Mouse (Mus musculus) cerebellum, adult 18-20 months (tissue): Measurements from ENCODE around the gene Lsm2.

ENCODE experiments used
- DNase-seq, 2 experiments: peaks; one replicate each; pipeline ENCODE4 v3.0.0; 2021

The Lsm2 gene

DNA sequence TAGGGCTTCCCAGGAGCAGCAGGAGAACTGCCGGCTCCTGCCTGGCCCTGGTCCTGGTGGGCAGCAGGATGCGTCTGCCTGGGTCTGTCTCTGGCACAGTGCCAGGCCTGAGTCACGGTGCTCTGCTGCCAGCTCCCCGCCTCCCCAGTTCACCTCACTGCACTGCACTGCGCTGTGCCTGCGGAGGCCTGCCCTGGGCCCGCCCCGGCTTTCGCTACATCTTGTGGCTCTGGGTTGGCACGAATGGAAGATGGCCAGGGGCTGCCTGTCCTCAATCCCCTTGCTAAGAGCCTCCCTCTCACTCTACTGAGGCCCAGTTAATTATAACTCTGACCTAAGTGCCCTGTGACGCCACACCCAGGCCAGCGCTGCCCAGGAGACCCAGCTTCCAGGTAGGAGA is 34.7 kb downstream of the Lsm2 start, which contains the start of gene Vwa7:
Gene Vwa7 (plus strand): TSS at position 204 of the 400 bp plus-strand sequence.
- peak; percentile 77 to 84 for DNase-seq

DNA sequence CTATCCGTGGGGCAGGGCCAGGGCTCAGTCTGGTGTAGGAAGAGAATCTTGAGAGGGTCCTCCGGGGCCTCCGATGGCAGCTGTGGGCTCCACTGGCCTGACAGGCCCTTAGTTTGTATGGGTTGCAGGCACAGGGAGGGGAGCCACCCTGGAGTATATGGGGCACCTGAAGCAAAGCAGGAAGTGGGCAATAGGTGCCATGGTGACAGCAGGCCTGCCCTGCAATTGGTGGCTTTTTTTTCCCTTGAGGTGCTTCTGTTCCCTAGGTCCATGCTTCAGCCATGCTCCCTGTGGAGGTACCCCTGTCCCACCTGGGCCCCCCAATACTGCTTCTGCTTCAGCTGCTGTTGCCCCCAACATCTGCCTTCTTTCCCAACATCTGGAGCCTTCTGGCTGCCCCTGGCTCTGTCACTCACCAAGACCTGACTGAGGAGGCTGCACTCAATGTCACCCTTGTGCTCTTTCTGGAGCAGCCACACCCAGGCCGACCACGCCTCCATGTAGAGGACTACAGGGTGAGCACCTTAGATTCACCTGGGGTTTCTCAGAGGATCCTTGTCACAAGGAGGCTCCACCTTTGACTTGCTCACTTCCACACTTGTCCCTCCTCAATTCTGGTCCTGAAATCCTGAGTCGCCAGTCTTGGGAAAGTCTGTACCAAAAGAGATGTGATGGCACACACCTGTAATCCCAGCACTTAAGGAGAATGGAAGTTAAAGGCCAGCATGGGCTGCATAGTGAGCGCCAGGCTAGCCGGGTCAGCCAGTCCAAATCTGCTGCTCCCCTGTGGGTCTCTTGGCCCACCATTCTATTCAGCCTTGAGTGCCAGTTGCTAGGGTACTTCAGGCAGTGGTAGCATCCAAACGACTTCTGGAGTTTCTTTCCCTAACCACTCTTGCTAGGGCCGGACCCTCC is 35.4 kb downstream of the Lsm2 start:
- no peak for DNase-seq

DNA sequence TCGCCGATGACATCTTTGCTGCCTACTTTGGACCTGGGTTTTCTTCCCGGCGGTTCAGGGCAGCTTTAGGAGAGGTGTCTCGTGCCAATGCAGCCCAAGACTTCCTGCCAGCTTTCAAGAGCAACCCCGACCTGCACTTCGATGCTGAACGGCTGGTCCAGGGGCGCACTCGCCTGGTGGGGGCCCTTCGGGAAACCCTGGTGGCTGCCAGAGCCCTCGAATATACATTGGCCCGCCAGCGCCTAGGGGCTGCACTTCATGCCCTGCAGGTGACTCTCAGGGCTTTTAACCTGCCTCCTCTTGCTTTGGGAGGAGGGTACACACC is 36.0 kb downstream of the Lsm2 start:
- DNase-seq = peak in 1 of 2 experiments; percentile 35

DNA sequence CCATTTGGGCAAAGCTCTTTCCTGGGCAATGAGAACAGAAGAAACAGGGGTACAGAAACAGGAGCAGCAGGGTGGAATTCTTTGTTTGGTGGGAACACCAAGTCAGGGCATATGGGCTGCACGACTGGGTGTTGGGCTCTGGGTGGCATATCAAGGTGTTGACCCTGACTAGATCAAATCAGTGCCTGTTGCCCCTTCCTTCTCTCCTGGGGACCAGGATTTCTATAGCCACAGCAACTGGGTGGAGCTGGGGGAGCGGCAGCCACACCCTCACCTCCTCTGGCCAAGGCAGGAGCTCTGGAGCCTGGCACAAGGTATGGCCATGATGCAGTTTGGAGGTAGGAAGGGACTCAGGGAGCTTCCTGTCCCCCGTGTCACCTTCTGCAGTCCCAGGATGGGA is 36.5 kb downstream of the Lsm2 start:
- DNase-seq = peak in 1 of 2 experiments; percentile 28

DNA sequence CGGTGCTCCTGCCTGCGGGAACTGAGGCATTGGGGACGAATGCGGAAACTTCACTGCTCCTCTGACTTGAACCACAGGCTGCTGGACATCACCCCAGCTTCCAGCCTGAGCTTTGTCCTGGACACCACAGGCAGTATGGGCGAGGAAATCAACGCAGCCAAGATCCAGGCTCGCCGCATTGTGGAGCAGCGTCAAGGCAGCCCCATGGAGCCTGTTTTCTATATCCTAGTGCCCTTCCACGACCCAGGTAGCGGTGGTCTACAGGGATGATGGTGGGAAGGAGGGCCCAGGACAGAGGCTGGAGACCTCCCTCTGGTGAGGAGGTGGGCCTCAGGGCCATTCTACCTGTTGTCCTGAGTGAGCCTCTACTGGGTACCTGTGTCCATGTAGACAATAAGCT is 38.2 kb downstream of the Lsm2 start:
- DNase-seq = peak in 1 of 2 experiments; percentile 27

DNA sequence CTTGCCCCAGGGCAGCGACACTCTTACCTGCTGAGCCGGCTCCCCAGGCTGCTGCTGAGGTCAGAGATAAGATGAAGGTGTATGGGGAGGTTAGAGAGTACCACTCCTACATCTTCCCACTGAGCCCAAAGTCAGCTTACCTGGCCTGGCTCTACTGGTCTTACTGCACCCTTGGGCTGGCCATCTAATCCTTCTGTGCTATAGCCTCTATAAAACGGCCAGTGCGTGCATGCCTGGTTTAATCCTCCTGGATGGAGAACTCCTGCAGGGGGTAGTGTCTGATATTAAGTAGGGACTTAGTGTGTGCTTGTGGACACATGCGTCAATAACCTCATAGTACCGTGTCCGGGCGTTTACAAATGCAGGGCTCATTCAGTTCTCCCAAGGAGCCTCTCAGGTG is 38.9 kb downstream of the Lsm2 start:
- DNase-seq = peak in 1 of 2 experiments; percentile 26

DNA sequence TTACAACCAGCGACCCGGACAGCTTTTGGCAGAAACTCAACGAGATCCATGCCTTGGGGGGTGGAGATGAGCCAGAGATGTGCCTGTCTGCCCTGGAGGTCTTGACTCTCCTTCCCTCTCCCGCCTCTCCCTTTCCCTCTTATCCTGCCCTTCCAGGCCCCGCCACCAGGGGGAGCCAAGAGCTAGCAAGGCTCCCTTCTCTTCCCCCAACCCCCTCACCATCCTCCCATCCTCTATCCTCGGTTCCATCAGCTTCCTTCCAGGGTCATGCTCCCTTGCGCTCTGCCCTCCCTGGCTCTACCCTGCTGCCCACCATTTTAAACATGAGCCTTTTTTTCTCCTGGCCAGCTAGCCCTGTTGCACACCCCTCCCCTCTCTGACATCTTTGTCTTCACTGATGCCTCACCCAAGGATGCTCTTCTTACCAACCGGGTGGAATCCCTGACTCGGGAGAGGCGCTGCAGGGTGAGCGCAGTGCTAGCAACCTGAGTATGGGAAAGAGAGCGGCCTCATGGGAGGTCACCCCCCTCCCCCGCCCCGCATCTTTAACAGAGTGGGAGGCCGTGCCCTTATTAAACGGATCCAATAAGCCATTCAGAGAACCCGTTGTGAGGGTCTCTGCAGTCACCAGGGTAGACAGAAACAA is 39.6 kb downstream of the Lsm2 start:
- peak; percentile 89 to 90 for DNase-seq

DNA sequence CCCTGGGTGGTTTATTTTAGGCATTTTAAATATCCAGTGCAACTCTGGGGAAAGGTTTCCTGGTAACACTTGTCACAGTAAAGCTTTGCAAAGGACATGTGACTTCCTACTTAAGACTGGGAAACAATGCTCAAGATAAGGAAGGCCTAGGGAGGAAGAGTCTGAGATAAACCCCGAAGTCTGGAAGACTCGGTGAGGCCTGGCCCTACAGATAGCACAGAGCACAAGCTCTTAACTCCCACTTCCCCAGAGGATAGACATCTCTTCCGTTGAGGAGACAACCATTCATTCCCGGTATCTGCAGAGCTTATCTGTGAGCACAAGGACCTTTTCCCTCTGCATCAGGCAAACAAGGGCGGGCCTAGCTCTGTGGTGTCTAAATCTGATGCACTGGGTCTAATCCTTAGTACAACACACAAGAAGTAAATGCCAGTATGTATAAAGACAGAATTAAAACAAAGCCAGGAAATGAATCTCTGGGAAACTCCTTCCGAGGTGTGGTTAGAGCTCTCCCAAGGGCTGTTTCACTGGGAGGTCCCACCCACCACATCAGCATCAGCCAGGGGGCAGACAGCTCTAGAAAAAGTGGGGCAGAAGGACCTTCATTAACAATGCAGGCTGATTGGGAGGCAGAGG is 40.3 kb downstream of the Lsm2 start:
- no peak for DNase-seq

DNA sequence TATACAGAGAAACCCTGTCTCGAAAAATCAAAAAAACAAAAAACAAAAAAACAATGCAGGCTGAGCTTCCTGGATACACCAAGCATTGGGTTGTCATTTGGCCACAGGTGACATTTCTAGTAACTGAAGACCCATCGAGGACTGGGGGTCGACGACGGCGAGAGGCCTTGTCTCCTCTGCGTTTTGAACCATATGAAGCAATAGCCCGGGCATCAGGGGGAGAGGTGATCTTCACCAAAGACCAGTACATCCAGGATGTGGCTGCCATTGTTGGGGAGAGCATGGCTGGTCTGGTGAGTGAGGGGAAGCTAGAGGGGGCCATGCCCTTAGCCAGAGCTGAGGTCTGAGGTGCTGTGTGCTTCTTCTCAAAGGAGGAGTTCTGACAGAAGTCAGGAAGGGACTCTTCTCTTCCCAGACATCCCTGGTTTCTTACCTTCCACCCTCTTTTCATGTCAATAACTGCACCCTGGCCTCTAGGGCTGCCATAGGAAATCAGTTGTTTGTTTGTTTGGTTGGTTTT is 40.9 kb downstream of the Lsm2 start:
- no peak for DNase-seq

DNA sequence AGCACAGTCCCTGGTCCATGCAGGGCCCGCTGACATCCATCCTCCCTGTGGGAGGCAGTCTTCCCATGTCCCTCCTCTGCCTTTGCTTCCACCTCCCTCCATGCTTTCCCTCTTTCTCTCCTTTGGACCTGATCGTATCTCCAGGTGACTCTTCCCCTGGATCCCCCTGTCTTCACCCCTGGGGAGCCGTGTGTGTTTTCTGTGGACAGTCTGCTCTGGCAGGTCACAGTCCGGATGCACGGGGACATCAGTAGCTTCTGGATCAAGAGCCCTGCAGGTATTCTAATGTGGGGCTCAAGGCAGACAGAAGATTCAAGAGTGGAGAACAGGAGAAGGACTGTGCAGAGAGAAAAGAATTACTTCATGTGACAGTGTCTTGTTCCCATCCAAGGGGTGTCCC is 41.6 kb downstream of the Lsm2 start:
- no peak for DNase-seq

DNA sequence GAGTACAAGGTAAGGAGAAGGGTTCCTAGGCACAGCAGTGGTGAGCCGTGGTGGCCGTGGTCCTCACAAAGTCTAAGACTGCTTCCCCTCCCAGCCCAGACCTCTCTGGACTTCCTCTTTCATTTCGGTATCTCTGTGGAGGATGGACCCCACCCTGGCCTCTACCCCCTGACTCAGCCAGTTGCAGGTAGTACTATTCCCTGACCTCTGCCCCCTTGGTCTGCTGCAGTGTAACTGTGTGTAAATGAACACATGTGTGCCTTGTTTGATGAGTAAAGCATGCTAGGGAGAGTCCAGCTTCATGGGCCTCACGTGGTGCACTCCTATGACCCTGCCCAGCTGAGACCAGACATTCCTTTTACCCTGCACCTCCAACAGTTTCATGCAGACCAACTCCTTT is 42.1 kb downstream of the Lsm2 start:
- DNase-seq = no peak

DNA sequence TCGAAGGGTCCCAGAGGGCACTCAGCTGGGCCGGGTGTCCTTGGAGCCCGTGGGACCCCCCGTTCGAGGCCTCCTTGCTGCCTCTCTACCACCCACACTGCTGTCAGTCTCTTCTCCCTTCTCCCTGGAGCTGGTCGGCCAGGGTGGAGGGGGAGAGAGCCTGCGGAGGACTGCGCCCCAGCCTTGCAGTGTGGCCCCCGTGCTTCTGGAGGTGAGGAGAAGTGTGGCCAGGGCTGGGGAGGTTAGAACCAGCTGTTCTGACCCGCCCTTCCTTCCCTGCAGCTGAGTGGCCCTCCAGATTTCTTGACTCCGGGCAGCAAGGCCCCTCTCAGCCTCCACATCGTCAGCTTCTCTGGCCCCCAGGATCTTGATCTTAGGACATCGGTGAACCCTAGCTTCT is 42.6 kb downstream of the Lsm2 start:
- DNase-seq = no peak

DNA sequence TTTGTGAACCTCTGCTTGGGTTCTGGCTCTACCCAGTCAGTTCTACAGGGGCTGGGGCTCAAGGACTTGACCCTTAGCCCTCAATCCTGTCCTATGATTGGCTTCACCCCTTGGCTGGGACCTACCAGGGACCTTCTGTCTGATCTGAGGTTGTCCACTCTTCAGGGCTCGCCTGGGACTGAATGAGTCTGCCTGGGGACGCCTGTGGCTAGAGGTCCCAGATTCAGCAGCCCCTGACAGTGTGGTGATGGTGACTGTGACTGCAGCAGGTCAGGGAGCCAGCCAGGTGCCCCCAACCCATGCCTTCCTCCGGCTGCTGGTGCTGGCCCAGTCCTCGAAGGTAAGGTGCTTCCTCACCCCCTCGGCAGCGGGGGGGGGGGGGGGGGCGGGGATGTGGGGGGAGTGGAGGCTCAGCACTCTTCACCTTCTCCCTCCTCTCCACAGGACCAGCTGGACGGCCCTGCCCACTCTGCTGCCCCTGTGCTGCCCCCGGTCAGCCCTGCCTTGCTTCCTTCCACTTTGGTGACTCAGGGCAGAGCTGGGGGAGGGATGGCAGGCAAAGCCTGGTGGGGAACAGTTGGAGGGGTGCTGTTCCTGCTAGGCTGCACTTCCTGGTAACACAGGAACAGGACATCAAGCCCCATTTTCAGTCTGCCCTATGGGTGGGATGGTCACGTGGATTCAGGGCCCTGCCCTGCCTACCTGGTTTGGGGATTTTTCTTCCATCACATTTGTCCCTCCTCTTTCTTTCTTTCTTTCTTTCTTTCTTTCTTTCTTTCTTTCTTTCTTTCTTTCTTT is 43.2 kb downstream of the Lsm2 start:
- DNase-seq = peak in 1 of 2 experiments; percentile 10

DNA sequence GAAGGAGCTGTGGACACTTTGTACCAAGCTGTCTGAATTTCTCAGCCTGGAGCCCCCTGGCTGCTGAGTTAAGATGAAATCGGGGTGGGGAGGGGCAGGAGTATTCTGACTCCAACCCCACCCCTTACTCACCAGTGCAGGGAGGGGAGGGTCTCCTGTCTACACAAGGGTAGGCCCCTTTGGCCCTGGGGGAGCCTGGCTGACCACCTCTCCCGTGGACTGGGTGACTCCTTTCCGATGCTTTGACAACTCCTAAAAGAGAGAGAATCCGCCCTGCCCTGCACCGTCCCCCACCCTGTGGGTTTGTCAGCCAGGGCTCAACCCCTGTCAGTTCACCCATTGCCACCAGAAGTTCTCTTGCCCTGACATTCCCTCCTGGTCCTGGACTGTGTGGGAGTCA is 44.5 kb downstream of the Lsm2 start:
- no peak for DNase-seq

DNA sequence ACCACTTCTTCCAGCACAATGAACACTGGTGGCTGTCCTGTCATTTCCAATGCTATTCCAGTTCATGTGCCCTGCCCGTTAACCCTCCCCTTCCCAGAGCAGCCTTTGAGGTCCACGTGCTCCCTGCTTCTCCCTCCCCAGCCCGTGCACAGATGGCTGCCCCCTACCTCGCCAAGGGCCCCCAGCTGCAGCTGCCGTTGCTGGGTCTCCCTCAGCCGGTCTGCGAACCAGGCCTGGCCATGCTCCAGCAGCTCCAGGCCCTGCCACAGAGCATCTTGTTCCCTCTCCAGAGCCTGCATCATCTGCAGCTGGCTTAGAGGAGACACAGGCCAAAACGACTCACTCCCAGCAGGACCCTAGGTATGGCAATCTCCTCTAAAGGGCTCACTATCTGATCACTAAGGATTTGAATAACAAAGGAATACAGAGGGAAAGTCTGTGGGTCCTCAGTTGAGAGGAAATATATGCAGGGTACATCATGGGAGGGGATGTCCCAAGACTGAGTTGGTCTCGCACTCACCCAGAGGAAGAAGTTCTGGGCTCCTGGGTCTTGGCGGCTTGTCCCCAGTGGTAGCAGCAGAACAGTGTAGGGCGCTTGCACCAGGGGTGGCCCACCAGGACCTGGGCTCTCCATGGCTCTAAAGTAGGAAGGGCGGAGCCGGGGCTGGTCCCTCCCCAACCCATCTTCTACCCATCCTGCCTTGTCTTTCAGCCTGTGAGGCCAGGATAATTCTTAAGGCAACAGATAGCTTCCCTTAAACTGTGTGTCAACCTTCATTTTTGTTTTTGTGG is 45.8 kb downstream of the Lsm2 start, which contains the start of gene Sapcd1:
Gene Sapcd1 (minus strand): TSS at position 740 of the 792 bp plus-strand sequence.
- DNase-seq = peak in 1 of 2 experiments; percentile 42

DNA sequence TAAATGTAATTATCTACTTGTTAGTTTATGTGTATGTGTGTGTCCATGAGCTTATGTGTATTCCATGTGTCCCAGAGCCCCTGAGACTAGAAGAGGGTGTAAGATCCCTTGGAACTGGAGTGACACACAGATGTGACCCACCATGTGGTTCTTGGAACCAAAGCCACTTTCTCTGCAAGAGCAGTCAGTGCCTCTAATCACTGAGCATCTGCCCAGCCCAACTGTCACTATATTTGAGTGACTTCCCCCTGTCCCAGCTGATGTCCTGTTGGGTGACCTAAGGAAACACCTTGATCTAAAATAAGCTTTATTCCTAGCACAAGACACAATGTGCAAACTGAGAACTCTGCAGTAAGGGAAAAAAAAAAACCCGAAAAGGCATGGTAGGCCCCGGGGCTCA is 46.7 kb downstream of the Lsm2 start:
- DNase-seq = no peak

DNA sequence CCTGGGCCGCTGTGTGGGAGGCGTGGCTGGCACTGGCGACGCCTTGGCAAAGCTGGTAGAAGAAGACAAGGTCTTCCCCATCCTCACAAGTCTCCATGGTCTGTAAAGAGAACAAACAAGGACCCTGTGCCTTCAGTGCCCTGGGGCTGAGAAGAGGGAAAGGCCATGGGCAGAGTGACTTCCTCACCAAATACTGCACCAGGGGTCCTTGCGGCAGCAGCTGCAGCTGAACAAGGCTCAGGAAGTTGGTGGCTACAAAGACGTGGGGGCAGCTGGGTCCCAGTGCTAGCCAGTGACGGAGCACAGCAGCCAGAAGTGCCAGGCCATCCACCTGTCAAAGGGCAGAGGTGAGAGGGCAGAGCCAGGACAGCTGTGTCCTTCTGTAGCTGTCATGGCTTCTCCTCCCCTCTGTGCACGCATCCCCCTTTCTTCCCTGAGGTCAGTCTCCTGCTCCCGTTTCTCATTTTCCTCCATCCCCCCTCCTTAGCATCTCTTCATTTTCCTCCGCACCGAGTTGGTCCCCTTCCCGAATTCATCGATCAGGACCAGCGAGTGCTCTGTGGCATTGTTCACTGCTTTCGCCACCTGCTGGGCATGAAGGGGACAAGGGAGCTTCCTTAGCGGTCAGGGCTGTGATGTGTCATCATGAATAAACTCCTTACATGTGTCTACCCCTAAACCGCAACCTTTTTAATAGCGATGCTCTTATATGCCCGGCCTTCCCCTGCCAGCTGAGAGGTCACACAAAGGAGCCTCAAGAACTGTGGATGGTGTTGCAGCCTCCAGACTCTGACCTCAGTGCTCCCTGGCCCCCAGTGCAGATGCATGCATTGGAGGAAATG is 48.2 kb downstream of the Lsm2 start:
- peak in 1 of 2 experiments; percentile 21 for DNase-seq

DNA sequence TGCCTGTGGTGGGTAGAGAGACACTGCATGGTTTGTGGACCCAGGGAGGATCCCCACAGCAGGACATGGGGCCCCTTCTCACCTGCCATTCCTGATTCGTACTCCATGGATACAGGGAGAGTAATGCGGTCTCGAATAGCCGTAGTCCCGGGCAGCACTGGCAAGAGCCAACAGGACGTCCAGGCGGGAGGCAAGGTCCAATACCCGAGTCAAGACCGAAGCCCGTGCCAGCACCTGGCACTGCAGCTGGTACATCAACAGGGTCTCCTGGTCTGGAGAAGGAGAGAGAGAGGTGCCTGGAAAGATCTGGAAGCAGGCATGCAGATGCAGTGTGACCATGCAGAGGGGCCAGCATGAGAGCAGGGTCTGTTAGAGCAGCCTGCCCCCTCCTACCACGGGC is 49.6 kb downstream of the Lsm2 start:
- no peak for DNase-seq

DNA sequence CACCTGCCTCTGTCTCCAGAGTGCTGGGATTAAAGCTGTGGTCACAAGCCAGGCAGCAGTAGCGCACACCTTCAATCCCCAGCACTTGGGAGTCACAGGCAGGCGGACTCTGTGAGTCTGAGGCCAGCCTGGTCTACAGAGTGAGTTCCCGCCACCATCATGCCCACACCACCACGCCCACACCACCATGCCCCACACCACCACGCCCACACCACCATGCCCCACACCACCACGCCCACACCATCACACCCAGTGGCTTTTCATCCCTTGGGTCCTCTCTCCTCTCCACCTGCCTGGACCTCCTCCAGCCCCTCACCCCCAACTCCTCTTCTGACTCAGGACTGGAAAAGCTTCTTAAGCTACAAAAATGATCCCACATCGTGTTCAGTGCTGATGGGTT is 50.2 kb downstream of the Lsm2 start:
- DNase-seq = no peak

DNA sequence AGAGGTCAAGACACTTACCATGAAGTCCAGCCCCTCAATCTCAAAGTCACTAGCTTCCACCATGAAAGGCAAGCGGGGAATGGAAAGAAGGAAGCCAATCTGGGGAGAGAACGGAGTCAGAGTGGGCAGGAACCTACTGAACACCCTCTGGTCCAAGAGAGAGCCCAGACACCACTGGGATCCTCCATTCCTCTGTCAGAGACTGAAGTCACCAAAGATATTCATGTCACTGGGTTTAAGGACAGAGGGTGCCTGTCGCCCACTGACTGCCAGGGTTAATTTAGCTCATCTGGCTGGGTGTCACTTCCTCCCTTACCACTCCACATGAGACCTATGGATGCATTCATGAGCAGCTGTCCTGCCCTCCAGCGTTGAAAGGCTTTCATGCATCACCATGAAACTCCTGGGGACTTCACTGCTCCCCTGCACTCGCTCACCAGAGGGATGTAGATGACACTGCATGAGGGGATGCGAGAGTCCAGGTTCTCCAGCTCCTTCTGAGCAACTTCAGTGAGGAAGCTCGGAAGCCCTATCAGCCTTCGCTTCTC is 50.7 kb downstream of the Lsm2 start:
- no peak for DNase-seq
